Mouse (Mus musculus): ENCODE results near the gene Gtf2i.
A peak's percentile ranks its signal among the peaks of the same experiment; 100 is the strongest.
"Not testable (repeated sequence)": the region's sequence is repeated elsewhere in the genome, so short reads cannot be mapped to it uniquely, and the experiment has no call there.

Gene Gtf2i

DNA sequence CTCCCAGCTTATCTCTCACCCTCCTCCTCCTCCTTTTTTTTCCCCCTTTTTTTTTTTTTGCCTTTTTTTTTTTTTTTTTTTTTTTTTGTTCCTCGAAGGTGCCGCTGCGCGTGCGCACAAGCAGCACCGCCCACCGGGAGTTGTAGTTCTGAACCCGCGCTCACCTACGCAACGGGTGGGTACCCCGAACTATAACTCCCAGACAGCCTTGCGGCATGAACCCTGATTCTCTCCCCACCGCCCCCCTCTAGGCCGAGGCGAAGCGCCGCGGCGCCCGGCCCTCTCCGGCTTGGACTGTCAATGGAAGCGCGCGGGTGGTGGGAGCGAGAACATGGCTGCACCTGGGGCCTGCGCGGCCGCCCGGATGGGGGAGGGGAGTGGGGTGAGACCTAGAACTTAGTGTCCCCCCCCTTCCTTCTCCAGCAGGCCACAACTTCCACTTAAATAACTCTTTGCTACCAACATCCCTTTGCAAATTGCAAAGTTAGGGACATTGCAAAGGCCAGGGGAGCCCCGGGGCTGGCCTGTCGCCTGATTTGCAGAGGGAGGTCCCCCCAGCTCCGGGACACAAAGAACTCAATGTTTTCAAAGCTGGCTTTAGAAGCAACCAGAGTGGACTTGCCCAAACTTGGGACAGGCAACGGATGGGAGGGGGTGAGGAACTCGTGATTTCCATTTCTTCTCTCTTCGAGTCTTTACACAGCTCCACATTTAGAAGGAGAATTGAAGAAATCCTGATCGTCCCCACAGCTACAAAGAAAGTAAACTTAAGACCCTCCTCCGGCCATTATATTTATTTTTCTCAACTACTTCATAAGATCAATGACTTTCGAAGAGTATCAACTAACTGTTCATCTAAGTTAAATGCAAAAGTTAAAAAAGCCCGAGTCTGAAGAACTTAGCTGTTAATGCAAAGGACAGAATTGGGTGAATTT, at the start of gene Gtf2i:
Gene Gtf2i, minus strand, starts transcription at position 73 of the 935 bp plus-strand sequence.
- peak; percentile 93 to 94 for DNase-seq (ENCODE audit: low spot score in 2 of 2)

DNA sequence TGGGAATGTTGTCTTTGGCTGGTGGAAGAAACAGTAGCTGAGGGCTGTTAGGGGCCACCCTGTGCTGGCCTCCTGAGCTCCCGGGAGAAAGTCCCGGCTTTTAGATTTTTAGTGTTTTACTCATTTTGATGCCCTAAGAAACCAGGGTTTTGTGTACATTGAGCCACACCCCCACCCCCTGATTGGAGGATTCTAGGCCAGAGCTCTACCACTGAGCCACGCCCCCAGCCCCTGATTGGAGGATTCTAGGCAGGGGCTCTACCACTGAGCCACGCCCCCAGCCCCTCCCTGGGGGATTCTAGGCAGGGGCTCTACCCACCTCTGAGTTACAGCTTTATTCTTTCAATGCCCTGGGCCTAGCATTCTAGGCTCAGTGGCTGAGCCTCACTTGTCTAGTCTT, 44.5 kb upstream of the Gtf2i start:
- no peak for DNase-seq (ENCODE audit: low spot score in 2 of 2)

DNA sequence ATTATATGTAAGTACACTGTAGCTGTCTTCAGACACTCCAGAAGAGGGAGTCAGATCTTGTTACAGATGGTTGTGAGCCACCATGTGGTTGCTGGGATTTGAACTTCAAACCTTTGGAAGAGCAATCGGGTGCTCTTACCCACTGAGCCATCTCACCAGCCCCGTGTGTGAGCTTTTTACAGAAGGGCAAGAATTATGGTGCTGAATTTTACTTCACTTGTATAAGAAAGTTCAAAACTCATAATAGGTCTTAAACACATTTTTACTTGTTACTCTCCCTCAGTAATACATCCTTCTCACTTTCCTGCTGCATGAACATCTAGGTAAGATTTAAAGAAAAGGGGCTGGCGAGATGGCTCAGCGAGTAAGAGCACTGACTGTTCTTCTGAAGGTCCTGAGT, 40.8 kb upstream of the Gtf2i start:
- not testable (repeated sequence) for DNase-seq (ENCODE audit: low spot score in 2 of 2)

DNA sequence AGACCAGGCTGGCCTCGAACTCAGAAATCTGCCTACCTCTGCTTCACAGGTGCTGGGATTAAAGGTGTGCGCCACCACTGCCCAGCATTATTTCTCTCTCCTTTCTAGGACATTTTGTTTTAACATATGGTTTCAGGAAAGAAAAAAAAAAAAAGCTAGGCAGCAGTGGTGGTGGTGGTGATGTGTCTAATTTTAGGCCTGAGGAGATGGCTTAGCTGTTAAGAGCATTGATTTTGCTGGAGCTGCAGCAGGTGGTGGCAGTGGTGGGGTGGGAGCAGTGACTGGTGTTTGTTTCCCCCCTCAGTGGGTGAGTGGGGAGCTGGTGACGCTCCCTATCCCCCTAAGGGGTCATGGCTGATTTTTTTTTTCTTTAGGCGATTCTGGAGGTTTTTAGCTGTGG, 38.6 kb upstream of the Gtf2i start:
- no peak for DNase-seq (ENCODE audit: low spot score in 2 of 2)

DNA sequence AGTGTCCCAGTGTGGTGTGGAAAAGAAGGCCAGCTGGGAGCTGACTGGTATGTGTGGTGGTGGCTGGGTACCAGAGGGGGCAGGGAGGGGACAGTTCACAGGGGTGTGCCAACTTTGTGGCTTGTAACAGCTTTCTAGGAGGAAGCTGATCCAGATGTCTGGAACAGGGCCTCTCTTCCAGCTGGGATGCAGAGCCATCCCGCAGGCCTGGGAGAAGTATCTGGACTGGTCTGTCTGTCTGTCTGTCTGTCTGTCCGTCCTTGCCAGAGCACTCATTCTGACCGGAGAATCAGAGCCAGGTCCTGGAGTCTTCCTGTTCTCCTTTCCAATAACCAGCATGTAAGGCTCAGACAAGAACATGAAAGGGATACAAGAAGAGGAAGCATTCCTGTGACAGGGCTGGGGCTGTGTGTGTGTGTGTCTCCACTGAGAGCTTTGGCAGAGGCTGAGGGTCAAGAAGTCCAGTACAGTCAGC, 38.0 kb upstream of the Gtf2i start:
- no peak for DNase-seq (ENCODE audit: low spot score in 2 of 2)

DNA sequence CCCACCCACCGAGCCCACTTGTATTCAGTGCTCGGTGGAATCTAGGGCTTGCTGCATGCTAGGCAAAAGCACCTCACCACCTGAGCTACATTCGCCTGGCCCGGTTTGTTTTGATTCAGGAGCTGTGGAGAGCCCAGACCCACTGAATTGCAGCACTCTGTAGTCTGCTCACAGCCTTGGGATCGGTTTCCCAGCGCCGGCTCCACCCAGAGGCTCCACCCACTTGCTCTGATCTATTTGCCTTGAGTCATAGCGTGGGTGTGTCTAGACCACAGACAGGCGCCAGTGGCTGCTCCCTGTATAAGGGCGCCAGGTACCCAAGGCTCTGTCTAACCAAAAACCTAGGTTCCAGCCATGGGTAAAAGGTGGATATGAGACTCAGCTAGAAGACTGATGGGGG, 36.1 kb upstream of the Gtf2i start:
- peak; percentile 59 to 60 for DNase-seq (ENCODE audit: low spot score in 2 of 2)

DNA sequence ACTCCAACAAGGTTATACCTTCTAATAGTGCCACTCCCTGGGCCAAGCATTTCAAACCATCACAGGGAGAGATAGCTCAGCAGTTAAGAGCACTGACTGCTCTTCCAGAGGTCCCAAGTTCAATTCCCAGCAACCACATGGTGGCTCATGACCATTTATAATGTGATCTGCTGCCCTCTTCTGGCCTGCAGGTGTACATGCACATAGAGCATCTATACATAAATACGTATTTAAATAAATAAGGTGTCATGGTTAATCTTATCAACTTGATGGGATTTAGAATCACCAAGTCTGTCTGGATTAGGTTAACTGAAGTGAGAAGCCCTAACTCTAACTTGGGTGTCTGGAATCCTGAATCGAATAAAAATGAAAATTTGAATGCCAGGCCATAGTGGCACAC, 32.5 kb upstream of the Gtf2i start:
- DNase-seq (ENCODE audit: low spot score in 2 of 2) = peak in 1 of 2 experiments; percentile 31

DNA sequence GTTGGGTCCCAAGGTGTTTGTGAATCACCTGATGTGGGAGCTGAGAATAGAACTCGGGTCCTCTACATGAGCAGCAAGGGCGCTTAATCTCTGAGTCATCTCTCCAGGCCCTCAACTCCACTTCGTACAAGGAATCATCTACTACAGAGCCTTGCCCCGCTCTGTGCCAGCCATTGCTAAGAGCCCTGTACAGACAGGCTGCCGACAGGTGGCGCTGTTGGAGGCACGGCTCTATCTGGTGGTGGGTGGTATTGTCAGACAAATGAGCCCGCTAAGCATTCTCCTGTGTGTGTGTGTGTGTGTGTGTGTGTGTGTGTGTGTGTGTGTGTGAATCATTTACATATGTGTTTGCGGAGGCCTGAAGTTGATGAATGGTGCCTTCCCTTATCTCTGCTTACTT, 30.9 kb upstream of the Gtf2i start:
- DNase-seq (ENCODE audit: low spot score in 2 of 2) = no peak

DNA sequence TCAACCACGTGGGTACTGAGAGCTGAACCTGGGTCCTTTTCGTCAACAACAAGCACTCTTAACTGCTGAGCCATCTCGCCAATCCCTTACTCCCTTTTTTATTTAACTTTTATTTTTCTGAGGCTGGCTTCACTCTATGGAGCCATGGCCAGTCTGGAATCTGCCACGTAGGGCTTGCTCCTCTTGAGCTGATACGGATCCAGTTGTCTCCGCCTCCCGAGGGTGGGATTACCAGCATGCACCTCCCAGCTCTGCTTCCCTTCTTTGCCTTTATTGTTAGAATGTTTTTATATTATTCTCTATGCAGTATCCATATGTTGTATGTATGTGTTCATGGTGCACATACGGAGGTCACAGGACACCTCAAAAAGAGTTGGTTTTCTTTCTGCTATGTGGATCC, 29.5 kb upstream of the Gtf2i start:
- no peak for DNase-seq (ENCODE audit: low spot score in 2 of 2)

DNA sequence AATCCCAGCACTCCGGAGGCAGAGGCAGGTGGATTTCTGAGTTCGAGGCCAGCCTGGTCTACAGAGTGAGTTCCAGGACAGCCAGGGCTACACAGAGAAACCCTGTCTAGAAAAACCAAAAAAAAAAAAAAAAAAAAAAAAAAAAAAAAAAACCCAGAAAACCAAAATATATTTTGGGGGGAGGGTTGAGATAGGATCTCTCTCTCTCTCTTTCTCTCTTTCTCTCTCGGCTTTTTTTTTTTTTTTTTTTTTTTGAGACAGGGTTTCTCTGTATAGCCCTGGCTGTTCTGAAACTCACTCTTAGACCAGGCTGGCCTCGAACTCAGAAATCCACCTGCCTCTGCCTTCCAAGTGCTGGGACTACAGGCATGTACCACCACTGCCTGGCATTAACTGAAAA, 29.0 kb upstream of the Gtf2i start:
- DNase-seq (ENCODE audit: low spot score in 2 of 2) = not testable (repeated sequence)

DNA sequence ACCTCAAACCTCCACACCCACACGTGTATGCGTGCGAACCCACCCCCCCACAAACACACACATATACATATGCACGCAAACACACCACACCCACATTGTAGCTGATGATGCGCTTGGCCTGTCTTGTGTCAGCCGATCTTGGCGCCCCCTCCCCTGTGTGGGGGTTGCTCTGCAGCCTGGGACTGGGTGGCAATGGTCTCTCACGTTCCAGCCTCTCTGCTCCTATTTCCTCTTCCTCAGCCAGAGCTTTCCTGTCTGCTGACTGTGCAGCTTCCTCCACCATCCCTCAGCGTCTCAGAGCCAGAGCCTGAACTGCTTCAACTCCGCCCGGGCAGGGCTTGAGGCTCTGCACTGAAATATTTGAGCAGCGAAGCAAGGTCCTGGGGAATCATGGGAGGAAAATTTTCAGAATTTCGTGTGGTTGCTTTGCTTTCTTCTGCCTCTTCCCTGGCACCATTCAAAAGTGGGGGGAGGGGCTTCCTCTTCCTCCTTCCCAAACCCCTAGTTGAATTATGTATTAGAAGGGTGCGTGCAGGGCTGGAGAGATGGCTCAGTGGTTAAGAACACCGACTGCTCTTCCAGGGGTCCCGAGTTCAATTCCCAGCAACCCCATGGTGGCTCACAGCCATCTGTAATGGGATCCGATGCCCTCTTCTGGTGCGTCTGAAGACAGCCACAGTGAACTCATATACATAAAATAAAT, 28.1 kb upstream of the Gtf2i start:
- DNase-seq (ENCODE audit: low spot score in 2 of 2) = no peak

DNA sequence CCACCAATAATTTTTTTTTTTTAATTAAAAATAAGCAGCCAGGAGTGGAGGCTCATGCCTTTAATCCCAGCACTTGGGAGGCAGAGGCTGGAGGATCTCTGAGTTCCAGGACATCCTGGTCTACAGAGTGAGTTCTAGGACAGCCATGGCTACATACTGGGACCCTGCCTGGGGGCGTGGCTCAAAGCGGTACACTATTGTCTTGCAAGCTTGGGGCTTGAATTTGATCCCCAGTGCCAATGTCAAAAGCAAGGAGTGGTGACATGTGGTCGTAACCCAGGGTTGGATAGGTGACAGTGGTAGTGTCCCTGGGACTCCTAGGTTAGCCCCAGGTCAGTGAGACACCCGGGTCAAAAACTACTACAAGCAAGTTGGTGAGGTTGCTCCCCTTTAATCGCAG, 27.2 kb upstream of the Gtf2i start:
- DNase-seq (ENCODE audit: low spot score in 2 of 2) = no peak

DNA sequence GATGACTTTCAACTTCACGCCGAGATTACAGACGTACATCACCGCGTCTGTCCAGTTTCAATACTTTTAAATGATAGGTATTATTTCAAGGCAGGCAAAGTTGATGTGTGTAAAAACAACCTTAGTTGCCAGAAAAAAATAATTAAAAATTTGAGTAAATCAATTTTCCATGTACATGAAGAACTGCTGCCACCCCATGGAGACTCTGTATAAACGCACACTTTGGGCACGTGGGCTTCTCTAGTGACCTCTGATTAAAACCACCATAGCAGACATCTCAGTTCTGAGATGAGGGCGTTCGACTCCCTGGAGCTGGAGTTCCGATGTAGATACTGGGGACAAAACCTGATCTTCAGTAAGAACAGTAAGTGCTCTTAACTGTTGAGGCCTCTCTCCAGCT, 26.8 kb upstream of the Gtf2i start:
- DNase-seq (ENCODE audit: low spot score in 2 of 2) = peak in 1 of 2 experiments; percentile 33

DNA sequence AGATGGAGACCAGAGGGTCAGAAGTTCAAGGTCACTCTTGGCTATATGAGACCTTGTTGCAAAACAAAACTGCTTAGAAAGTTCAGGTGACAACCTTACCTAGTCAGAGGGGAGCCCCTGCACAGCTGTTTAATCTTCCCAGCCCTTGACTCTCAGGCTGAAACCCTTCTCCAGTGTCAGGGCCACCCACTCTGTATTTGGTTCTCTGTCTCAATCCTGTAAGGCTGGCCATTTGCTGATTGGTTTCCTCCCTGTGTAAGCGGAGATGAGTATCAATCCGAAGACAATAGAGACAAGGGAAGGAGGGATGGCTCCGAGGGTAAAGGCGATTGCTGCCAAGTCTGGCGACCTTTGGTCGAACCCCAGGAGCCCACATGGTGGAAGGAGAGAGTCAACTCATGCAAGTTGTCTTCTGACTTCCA, 25.6 kb upstream of the Gtf2i start:
- no peak for DNase-seq (ENCODE audit: low spot score in 2 of 2)

DNA sequence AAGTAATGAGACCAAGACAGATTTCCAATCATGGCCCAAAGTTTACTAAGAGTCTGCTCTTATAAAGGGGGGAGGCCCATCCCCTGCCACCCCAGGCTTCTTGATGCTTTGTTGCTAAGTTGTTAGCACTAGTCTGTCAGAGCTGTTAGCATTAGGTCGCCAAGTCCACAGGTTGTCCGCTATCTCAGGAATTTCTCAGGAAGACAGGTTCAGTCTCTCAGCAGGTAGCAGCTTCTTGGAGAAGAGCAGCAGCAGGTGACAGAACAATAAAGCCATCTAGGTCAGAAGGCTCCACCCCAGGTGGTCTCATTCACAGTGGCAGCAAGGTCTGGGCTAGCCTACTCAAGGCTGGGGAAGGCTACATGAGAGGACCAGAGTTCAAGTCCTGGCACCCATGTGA, 22.5 kb upstream of the Gtf2i start:
- not testable (repeated sequence) for DNase-seq (ENCODE audit: low spot score in 2 of 2)

DNA sequence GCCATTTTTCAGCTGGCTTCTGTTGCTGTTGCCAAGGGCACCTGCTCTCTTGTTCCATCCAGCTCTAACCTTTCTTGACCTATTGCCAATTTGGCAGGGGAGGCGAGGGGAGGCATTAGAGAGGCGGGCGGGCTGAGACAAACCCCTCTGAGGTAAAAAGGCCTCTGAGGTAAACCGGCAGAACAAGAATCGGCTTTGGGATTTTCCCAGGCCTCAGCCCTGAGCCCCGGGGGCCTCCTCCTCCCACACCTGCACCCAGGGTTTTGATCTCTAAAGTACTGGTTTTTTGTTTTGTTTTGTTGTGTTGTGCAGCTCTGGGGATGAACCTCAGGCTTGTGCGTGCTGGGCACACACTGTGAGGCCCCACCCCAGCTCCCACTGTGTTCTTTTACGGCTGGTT, 18.2 kb upstream of the Gtf2i start:
- DNase-seq (ENCODE audit: low spot score in 2 of 2) = peak; percentile 58 to 61

DNA sequence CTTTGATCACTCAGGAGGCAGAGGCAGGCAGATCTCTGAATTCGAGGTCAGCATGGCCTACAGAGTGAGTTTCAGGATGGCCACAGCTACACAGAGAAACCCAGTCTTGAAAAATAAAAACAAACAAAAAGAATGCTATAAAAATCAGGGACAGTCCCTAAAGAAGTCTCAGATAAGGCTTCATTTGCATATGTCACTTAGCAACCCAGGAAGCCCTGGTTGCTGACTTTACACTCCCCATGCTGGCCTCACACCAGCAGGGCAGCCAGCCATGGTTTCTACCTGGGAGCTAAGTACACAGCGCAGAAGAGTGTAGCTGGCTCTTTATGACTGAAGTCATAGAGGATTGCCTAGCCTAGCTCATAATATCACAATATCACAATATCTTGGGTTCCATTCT, 15.5 kb upstream of the Gtf2i start:
- DNase-seq (ENCODE audit: low spot score in 2 of 2) = no peak

DNA sequence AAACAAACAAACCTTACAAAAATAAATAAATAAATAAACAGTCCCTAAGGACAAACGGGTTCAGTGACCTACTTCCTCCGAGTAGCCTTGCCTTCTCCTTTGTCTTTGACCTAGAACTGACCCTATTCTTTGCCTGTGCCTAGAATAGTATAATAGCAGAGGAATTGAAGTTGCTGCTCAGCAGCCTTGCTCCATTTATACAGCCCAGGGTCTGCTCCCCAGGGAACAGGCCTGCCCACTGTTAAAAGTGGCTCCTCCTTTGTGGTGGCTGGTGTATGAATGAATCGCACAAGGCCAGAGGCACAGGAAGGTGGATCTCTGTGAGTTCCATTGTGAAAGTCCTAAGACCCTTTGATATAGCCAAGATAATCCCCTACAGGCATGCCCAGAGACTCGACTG, 14.8 kb upstream of the Gtf2i start:
- no peak for DNase-seq (ENCODE audit: low spot score in 2 of 2)

DNA sequence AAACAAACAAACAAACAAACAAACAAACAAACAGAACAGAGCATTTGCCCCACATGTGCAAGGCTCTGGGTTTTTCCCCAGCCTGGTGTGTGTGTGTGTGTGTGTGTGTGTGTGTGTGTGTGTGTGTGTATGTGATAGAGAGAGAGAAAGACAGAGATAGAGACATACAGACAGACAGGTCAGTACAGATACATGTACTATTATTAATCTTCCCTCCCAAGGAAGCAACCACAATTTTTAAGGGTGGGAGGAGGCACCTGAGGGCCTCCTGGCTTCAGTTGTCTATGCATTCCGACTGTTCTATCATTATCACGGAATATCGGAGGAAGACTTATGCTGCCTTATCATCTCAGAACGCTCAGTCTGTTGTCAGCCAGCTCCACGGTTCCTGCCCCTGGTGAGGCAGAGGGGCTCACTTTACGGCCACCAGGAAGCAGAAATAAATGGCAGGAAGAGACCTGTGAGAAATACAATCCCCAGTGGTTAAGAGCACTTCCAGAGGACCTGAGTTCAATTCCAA, 14.0 kb upstream of the Gtf2i start:
- no peak for DNase-seq (ENCODE audit: low spot score in 2 of 2)

DNA sequence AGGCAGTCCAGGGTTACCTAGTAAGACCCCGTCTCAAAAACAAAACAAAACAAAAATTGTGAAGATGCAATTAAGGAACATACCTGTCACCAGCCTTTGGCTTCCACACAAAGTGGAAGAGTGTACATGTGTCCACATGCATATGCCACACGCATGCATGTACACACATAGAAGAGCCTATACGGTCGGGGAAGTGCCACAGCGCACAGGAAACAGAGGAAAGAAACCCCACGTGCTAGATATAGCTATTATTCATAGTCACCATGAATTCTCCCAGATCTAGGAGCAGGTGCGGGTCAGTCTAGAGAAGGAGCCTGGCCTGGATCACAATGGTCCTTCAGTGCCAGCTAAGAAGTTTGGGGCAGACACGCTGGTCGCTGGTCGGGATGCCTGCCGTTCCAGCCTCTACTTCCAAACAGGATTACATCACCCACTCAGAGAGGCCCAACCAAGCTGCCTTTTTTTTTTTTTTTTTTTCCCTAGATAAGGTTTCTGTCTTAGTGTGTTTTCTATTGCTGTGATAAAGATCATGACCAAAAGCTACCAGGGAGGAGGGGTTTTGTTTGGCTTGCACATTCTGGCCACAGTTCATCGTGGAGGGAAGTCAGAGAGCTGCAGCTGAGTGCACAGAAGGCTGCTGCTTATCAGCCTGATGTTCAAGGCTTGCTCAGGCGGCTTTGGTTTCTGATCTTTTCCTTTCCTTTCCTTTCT, 11.5 kb upstream of the Gtf2i start:
- no peak for DNase-seq (ENCODE audit: low spot score in 2 of 2)

DNA sequence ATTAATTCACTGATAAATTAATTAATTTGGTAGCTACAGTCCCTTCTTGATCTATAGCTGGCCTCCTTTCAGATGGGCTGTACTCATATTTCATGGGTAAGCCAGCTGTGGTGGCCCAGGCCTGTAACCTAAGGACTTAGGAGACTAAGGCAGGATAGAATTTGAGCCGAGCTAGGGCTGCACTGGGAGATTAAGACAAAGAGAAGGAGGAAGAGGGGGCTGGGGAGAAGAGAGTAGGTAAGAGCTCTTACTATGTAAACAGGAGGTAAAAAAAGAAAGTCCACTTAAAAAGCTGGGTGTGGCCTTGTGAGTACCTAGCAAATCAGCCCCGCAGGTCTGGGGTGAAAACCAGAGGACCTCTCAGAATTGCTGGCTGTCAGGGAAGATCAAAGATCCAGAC, 9.3 kb upstream of the Gtf2i start:
- no peak for DNase-seq (ENCODE audit: low spot score in 2 of 2)

DNA sequence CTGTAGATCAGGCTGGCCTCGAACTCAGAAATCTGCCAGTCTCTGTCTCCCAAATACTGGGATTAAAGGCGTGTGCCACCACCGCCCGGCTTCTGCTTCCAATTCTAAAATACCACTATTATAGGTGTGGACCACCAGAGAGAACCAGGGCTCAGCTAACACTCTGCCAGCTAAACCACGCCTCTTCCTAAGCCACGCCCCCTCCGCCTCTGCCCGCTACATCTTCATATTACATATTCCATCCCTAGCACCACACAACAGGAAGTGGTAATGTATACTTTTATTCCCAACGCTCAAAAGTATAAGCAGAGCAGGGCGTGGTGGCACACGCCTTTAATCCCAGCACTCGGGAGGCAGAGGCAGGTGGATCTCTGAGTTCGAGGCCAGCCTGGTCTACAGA, 8.8 kb upstream of the Gtf2i start:
- peak in 1 of 2 experiments; percentile 33 for DNase-seq (ENCODE audit: low spot score in 2 of 2)
